Mouse (Mus musculus) heart, embryonic 13.5 days (tissue): Measurements from ENCODE around the gene Borcs6. TPM values are rescaled to one million over a fixed set of nuclear protein-coding genes. Genes with fewer than 3 reads are reported as not detected.

Experiments used
- ATAC-seq: fragments of 200-750 bp; cut with Nextera tagmentation; 2 replicates; pipeline ENCODE4 v1.8.0; 2017; ENCODE audit warnings: moderate TSS enrichment; ENCODE audit not compliant: insufficient number of reproducible peaks, low FRiP score, low TSS enrichment; ENCODE audit errors: extremely low read depth
- H3K27ac ChIP-seq: fragments of 300-500 bp; sonication (generic); replicated peaks from 2 replicates; pipeline ENCODE4 v1.5.1; 2015; ENCODE audit warnings: moderate library complexity, mild to moderate bottlenecking, inconsistent platforms
- H3K27me3 ChIP-seq: fragments of 300-500 bp; sonication (generic); replicated peaks from 2 replicates; pipeline ENCODE4 v1.6.1; 2015; ENCODE audit warnings: mild to moderate bottlenecking, inconsistent platforms
- H3K36me3 ChIP-seq: fragments of 300-500 bp; sonication (generic); 2 replicates; pipeline ENCODE4 v1.6.1; 2015; ENCODE audit warnings: mild to moderate bottlenecking, inconsistent platforms
- H3K4me1 ChIP-seq: fragments of 300-500 bp; sonication (generic); 2 replicates; pipeline ENCODE4 v1.6.1; 2015; ENCODE audit warnings: inconsistent platforms
- H3K4me2 ChIP-seq: fragments of 300-500 bp; sonication (generic); 2 replicates; pipeline ENCODE4 v1.6.1; 2015; ENCODE audit warnings: inconsistent platforms, mild to moderate bottlenecking, moderate library complexity
- H3K4me3 ChIP-seq: fragments of 300-500 bp; sonication (generic); 2 replicates; pipeline ENCODE4 v1.5.1; 2015; ENCODE audit warnings: moderate library complexity, mild to moderate bottlenecking, inconsistent platforms
- H3K9ac ChIP-seq: fragments of 300-500 bp; sonication (generic); 2 replicates; pipeline ENCODE4 v1.6.1; 2015; ENCODE audit warnings: inconsistent platforms, mild to moderate bottlenecking, moderate library complexity
- H3K9me3 ChIP-seq: fragments of 300-500 bp; sonication (generic); 2 replicates; pipeline ENCODE4 v1.6.1; 2016; ENCODE audit warnings: inconsistent platforms
- WGBS: fragments of 180-500 bp; shearing (Covaris S2); methylation state at CpG from one replicate; pipeline ENCODE4 v1.1.7; 2015; ENCODE audit warnings: mixed read lengths; 5-methylcytosine and 5-hydroxymethylcytosine counted together
- polyA plus RNA-seq: library from polyadenylated mRNA; unstranded; fragments of >200 nt; fragmentation: Nextera tagmentation; extraction: Ambion mirVana; gene quantifications from 2 replicates; pipeline ENCODE4 v1.2.1, GENCODE M21; 2015

Gene Borcs6
- polyA plus RNA-seq, 1 experiment from 2014 or later: 9.7 TPM

DNA sequence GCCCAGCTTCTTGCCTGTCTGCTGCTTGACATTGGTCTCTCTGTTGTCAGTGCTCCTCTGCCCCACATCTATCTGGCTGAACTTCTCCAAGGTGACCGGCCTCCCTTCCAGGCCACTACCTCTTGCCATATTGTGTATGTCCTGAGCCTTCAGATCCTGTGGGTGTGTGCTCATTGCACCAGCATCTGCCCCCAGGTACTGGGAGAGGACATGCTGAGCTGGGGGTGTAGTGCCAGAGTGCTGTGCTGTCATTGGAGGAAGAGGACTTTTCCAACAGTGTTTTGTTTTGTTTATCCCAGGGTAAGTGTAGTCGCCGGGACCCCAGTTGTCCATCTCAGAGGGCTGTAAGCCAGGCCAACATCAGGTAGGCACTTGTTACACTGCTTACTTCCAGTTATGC, 24.9 kb upstream of the Borcs6 start:
- no peak overlapping the region for H3K4me2 ChIP-seq
- no peak overlapping the region for H3K27ac ChIP-seq
- peaks cover 67% of the 10 kb centered on the region for H3K36me3 ChIP-seq
- no peak for ATAC-seq
- H3K4me1 ChIP-seq: peaks cover 32% of the 10 kb centered on the region
- WGBS: 89% methylated on average over 3 of the region's 3 CpGs
- no peaks in the 10 kb centered on the region for H3K9me3 ChIP-seq
- no peaks in the 10 kb centered on the region for H3K27me3 ChIP-seq
- H3K9ac ChIP-seq: no peak overlapping the region
- H3K4me3 ChIP-seq: no peak overlapping the region

DNA sequence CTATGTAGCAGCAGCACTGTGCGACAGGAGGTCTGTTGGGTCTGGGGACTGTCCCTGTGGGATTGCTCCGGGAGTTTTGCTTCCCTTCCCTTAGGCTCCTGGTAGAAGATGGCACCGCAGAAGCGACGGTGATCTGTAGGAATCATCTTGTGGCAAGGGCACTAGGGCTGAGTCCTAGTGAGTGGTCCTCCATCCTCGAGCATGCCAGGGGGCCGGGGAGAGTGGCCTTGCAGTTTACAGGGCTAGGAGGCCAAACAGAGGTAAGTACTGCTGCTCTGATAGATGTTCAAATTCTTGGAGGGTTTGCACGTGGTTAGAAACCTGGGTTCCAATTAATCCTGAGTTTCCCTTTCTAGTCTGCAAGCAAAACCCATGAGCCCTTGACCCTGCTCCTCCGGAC, 24.1 kb upstream of the Borcs6 start:
- Histone ChIP-seq H3K4me1 (peaks cover 32% of the 10 kb centered on the region), H3K9me3 (no peaks in the 10 kb centered on the region), H3K9ac (peak overlapping the region; percentile 52; the same call in 1 of the 2 replicates), H3K27me3 (no peaks in the 10 kb centered on the region), H3K4me3 (peak overlapping the region; percentile 85), H3K27ac (peak overlapping the region; percentile 71), H3K36me3 (peaks cover 59% of the 10 kb centered on the region), H3K4me2 (peak overlapping the region; percentile 79)
- ATAC-seq: no peak
- WGBS: 79% methylated on average over 9 of the region's 9 CpGs

GRCm38 (mm10) chr11:69035849-69036248, 23.7 kb upstream of the Borcs6 start:
- Histone ChIP-seq H3K27ac (peak overlapping the region; percentile 71), H3K9me3 (no peaks in the 10 kb centered on the region), H3K36me3 (peaks cover 55% of the 10 kb centered on the region), H3K27me3 (no peaks in the 10 kb centered on the region), H3K4me1 (peaks cover 32% of the 10 kb centered on the region), H3K4me2 (peak overlapping the region; percentile 79), H3K4me3 (peak overlapping the region; percentile 85), H3K9ac (peak overlapping the region; percentile 88; the same call in 1 of the 2 replicates)
- WGBS: 6% methylated on average over 8 of the region's 8 CpGs
- ATAC-seq: no peak

GRCm38 (mm10) chr11:69036486-69037230, 22.9 kb upstream of the Borcs6 start:
- Histone ChIP-seq H3K4me2 (peak overlapping the region; percentile 79), H3K9me3 (no peaks in the 10 kb centered on the region), H3K27ac (peak overlapping the region; percentile 85), H3K36me3 (peaks cover 46% of the 10 kb centered on the region), H3K9ac (peak overlapping the region; percentile 88), H3K4me3 (peak overlapping the region; percentile 85), H3K4me1 (peaks cover 32% of the 10 kb centered on the region), H3K27me3 (no peaks in the 10 kb centered on the region)
- WGBS: 10% methylated on average over 20 of the region's 20 CpGs
- ATAC-seq: no peak

- under 1% methylated on average over 34 of the region's 34 CpGs for WGBS
- peak overlapping the region; percentile 88 for H3K9ac ChIP-seq
- H3K27ac ChIP-seq: peak overlapping the region; percentile 85
- H3K36me3 ChIP-seq: peaks cover 39% of the 10 kb centered on the region
- H3K27me3 ChIP-seq: no peaks in the 10 kb centered on the region
- peaks cover 32% of the 10 kb centered on the region for H3K4me1 ChIP-seq
- peak overlapping the region; percentile 85 for H3K4me3 ChIP-seq
- H3K4me2 ChIP-seq: peak overlapping the region; percentile 79
- 0 out of 2 replicates have a peak, but pooled peaks have one; percentile 29 for ATAC-seq
- no peaks in the 10 kb centered on the region for H3K9me3 ChIP-seq
Observed at GRCm38 (mm10) chr11:69037231-69038061, 22.1 kb upstream of the Borcs6 start.

DNA sequence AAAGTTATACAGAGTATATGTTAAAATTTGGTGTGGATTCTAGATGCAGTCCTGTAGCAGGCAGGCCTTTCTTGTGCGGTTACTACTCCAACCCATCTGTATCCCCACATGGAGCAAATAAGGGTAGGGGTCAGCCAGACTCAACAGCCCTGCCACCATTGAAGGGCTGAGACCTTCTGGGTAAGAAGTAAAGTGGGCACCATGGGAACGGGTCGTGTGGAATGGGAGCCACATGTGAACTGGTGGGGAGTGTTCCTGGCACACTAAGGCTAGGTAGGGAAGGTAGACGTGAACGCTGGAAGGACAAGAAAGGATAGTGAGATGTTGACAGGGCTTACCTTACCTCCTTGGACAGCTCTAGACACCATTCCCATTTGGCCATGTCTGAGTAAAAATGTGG, 21.3 kb upstream of the Borcs6 start:
- 75% methylated on average over 5 of the region's 5 CpGs for WGBS
- Histone ChIP-seq H3K27me3 (no peaks in the 10 kb centered on the region), H3K4me1 (peaks cover 32% of the 10 kb centered on the region), H3K27ac (no peak overlapping the region), H3K9me3 (no peaks in the 10 kb centered on the region), H3K4me2 (peak overlapping the region; percentile 70; the same call in 1 of the 2 replicates), H3K4me3 (peak overlapping the region; percentile 85), H3K36me3 (peaks cover 31% of the 10 kb centered on the region), H3K9ac (no peak overlapping the region)
- no peak for ATAC-seq

- peaks cover 30% of the 10 kb centered on the region for H3K4me1 ChIP-seq
- peak within 1 kb of the TSS; percentile 67 for H3K4me3 ChIP-seq
- peak within 1 kb of the TSS; percentile 79 for H3K4me2 ChIP-seq
- WGBS: under 1% methylated on average over 54 of the region's 54 CpGs
- peak within 1 kb of the TSS; percentile 86 for H3K9ac ChIP-seq
- H3K27ac ChIP-seq: peak within 1 kb of the TSS; percentile 93
- H3K9me3 ChIP-seq: no peaks in the 10 kb centered on the region
- peak; percentile 53; the same call in 1 of the 2 replicates for ATAC-seq
- peaks cover 34% of the 10 kb centered on the region for H3K36me3 ChIP-seq
- no peaks in the 10 kb centered on the region for H3K27me3 ChIP-seq
Observed at GRCm38 (mm10) chr11:69045531-69046394, 13.8 kb upstream of the Borcs6 start, which contains the start of gene Aurkb. Gene Aurkb, plus strand, starts transcription at chr11:69045647.

DNA sequence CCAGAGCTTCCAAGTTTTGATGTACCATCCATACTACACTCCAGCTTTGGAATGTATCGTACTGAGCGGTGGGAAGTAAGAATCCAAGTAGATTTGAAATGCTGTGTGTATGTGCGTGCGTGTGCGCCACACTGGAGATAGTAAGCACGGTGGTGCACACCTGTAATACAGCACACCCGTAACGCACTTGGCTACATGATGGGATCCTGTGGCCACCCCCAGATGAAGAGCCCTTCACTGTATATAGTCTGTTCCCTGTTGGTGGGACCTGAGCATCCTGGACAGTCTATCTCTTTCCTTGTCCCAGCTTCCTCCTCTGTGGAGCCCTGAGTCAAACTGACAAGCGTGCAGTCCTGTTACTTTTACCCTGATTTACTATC, 13.1 kb upstream of the Borcs6 start:
- H3K27me3 ChIP-seq: no peaks in the 10 kb centered on the region
- peaks cover 30% of the 10 kb centered on the region for H3K4me1 ChIP-seq
- H3K9ac ChIP-seq: peak overlapping the region; percentile 86
- peak overlapping the region; percentile 79 for H3K4me2 ChIP-seq
- H3K27ac ChIP-seq: peak overlapping the region; percentile 93
- H3K9me3 ChIP-seq: no peaks in the 10 kb centered on the region
- ATAC-seq: no peak
- WGBS: 11% methylated on average over 9 of the region's 9 CpGs
- H3K4me3 ChIP-seq: peak overlapping the region; percentile 67
- peaks cover 40% of the 10 kb centered on the region for H3K36me3 ChIP-seq

- peak overlapping the region; percentile 67 for H3K4me3 ChIP-seq
- H3K9me3 ChIP-seq: no peaks in the 10 kb centered on the region
- H3K27me3 ChIP-seq: no peaks in the 10 kb centered on the region
- peak overlapping the region; percentile 79 for H3K4me2 ChIP-seq
- WGBS: 84% methylated on average over 12 of the region's 12 CpGs
- H3K4me1 ChIP-seq: peaks cover 30% of the 10 kb centered on the region
- H3K36me3 ChIP-seq: peaks cover 45% of the 10 kb centered on the region
- peak overlapping the region; percentile 48 for H3K9ac ChIP-seq
- H3K27ac ChIP-seq: no peak overlapping the region
- no peak for ATAC-seq
Observed at GRCm38 (mm10) chr11:69047592-69047991, 11.9 kb upstream of the Borcs6 start.

DNA sequence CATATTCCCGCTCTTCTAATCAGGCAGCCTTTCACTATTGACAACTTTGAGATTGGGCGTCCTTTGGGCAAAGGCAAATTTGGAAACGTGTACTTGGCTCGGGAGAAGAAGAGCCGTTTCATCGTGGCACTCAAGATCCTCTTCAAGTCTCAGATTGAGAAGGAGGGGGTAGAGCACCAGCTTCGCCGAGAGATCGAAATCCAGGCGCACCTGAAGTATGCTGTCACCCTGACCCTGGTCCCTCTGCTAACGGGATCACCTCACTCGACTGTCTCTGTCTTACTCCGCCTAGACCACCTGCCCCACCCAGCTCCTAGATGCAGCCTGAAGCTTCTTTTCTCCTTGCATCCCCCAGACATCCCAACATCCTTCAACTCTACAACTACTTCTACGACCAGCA, 11.4 kb upstream of the Borcs6 start:
- Histone ChIP-seq H3K27me3 (no peaks in the 10 kb centered on the region), H3K9me3 (no peaks in the 10 kb centered on the region), H3K4me2 (no peak overlapping the region), H3K9ac (peak overlapping the region; percentile 29), H3K36me3 (peaks cover 47% of the 10 kb centered on the region), H3K27ac (no peak overlapping the region), H3K4me3 (no peak overlapping the region), H3K4me1 (peaks cover 30% of the 10 kb centered on the region)
- WGBS: 89% methylated on average over 14 of the region's 14 CpGs
- ATAC-seq: no peak

DNA sequence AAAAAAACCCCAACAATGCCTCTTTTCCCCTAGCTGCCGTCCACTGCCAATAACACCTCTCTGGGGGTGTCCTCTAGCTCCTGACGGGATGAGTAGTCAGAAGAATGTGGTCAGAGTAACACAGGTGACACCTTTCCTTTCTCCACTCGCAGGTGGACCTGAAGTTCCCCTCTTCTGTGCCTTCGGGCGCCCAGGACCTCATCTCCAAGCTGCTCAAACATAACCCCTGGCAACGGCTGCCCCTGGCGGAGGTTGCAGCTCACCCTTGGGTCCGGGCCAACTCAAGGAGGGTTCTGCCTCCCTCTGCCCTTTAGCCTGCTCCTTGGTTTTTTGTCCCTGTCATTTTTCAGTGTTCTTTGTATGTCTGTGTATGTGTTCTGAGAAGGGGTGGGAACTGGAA, 8.8 kb upstream of the Borcs6 start:
- no peaks in the 10 kb centered on the region for H3K27me3 ChIP-seq
- no peak overlapping the region for H3K9ac ChIP-seq
- 92% methylated on average over 8 of the region's 8 CpGs for WGBS
- peaks cover 30% of the 10 kb centered on the region for H3K4me1 ChIP-seq
- H3K27ac ChIP-seq: no peak overlapping the region
- H3K9me3 ChIP-seq: no peaks in the 10 kb centered on the region
- no peak overlapping the region for H3K4me2 ChIP-seq
- no peak overlapping the region for H3K4me3 ChIP-seq
- H3K36me3 ChIP-seq: peaks cover 61% of the 10 kb centered on the region
- no peak for ATAC-seq
